Comparison of ENCODE assay signal across 27 mouse cellular contexts in genomic region chr19:8585899-8586298, GRCm38 (mm10). TPM values are rescaled to one million over a fixed set of nuclear protein-coding genes. Genes with fewer than 3 reads are reported as not detected.
"Had no signal": no experiment of that assay in that cellular context is flagged by ENCODE, and none has a peak within 500 bp of the region (broad histone marks: within the 10 kb centered on the region; RNA-seq: fewer than 3 reads in every experiment).

No protein-coding gene starts in this region.

- DNase-seq: kidney, adult 11 months; kidney, adult 8-10 months; kidney, postnatal 10 days; kidney, postnatal 36 days; liver; lung, adult 18-20 months; lung, postnatal 10 days; lung, postnatal 36 days; right cerebral cortex, postnatal 14 days; right cerebral cortex, postnatal 4 days; thymus, adult 2 months; thymus, postnatal 14 days; thymus, postnatal 4 days had no signal

- H3K9me3 ChIP-seq: intestine, embryonic 15.5 days; kidney, embryonic 15.5 days; limb, embryonic 10.5 days; limb, embryonic 13.5 days; liver, embryonic 12.5 days; liver, embryonic 15.5 days; lung, embryonic 15.5 days; megakaryocyte, embryonic 14.5 days; midbrain, embryonic 10.5 days; midbrain, embryonic 15.5 days had no signal

- H3K27me3 ChIP-seq: intestine, embryonic 15.5 days; kidney, embryonic 15.5 days; limb, embryonic 13.5 days; liver, embryonic 12.5 days; liver, embryonic 15.5 days; lung, embryonic 15.5 days; midbrain, embryonic 15.5 days had no signal

- H3K4me3 ChIP-seq: intestine, embryonic 15.5 days; kidney, embryonic 15.5 days; limb, embryonic 10.5 days; limb, embryonic 13.5 days; liver, embryonic 12.5 days; liver, embryonic 15.5 days; lung, embryonic 15.5 days; megakaryocyte, embryonic 14.5 days; midbrain, embryonic 10.5 days; midbrain, embryonic 15.5 days had no signal

- H3K27ac ChIP-seq: intestine, embryonic 15.5 days; kidney, embryonic 15.5 days; limb, embryonic 10.5 days; limb, embryonic 13.5 days; liver, embryonic 12.5 days; liver, embryonic 15.5 days; lung, embryonic 15.5 days; midbrain, embryonic 10.5 days; midbrain, embryonic 15.5 days; stomach, postnatal 0 days had no signal

- H3K9ac ChIP-seq: intestine, embryonic 15.5 days; kidney, embryonic 15.5 days; limb, embryonic 13.5 days; liver, embryonic 12.5 days; liver, embryonic 15.5 days; lung, embryonic 15.5 days; midbrain, embryonic 15.5 days had no signal

- ATAC-seq: intestine, embryonic 15.5 days; liver, embryonic 12.5 days had no signal

- H3K36me3 ChIP-seq: intestine, embryonic 15.5 days; kidney, embryonic 15.5 days; limb, embryonic 10.5 days; limb, embryonic 13.5 days; liver, embryonic 12.5 days; liver, embryonic 15.5 days; lung, embryonic 15.5 days; midbrain, embryonic 10.5 days; midbrain, embryonic 15.5 days had no signal

- H3K4me2 ChIP-seq: intestine, embryonic 15.5 days; kidney, embryonic 15.5 days; limb, embryonic 13.5 days; liver, embryonic 12.5 days; liver, embryonic 15.5 days; lung, embryonic 15.5 days; midbrain, embryonic 15.5 days had no signal

- H3K4me1 ChIP-seq: intestine, embryonic 15.5 days; limb, embryonic 10.5 days; midbrain, embryonic 15.5 days had no signal

RNA-seq across cellular contexts. Expression of gene Slc22a8, which starts 5.2 kb away (rescaled TPM):
- polyA plus RNA-seq: limb, embryonic 10.5 days; limb, embryonic 13.5 days; neural tube, embryonic 11.5 days; stomach, embryonic 14.5 days had no signal

RNA-seq across cellular contexts. Expression of gene Slc22a6, which starts 31.9 kb away (rescaled TPM):
- polyA plus RNA-seq: intestine, embryonic 15.5 days; limb, embryonic 10.5 days; limb, embryonic 13.5 days; liver, embryonic 12.5 days; neural tube, embryonic 14.5 days; stomach, embryonic 14.5 days; stomach, postnatal 0 days had no signal
